Mouse (Mus musculus) myocyte (in vitro differentiated cells): ENCODE measurements at regions not wholly inside any gene's neighbourhood (a gene's known extent, or its start where the extent isn't known, plus 50 kb on each side); places are given as distances from the start of the nearest gene placed in this dataset.

Source experiments
- CEBPB ChIP-seq: IDR thresholded peaks from 2 replicates; pipeline ENCODE4 v1.6.1; 2011; ENCODE audit warnings: mild to moderate bottlenecking, moderate library complexity; ENCODE audit not compliant: poor library complexity, insufficient read depth, severe bottlenecking
- E2F4 ChIP-seq: IDR thresholded peaks from one replicate; pipeline ENCODE4 v1.6.1; 2011; ENCODE audit warnings: mild to moderate bottlenecking, control low read depth, moderate library complexity; ENCODE audit not compliant: insufficient read depth
- MAX ChIP-seq: IDR thresholded peaks from one replicate; pipeline ENCODE4 v1.6.1; 2011; ENCODE audit warnings: low read depth, mild to moderate bottlenecking, control low read depth
- MYOG ChIP-seq, 3 experiments: IDR thresholded peaks; one replicate each; pipeline ENCODE4 v1.6.1; 2011; ENCODE audit warnings: control low read depth in 2 of 3, low read depth in 2 of 3, mild to moderate bottlenecking in 2 of 3; ENCODE audit not compliant: insufficient read length in 2 of 3, control insufficient read depth in 1 of 3, insufficient read depth in 1 of 3
- POLR2A ChIP-seq: IDR thresholded peaks from one replicate; pipeline ENCODE4 v1.6.1; 2011; ENCODE audit warnings: low read depth, mild to moderate bottlenecking, control low read depth, moderate library complexity; ENCODE audit not compliant: insufficient read length
- POLR2AphosphoS2 ChIP-seq: IDR thresholded peaks from one replicate; pipeline ENCODE4 v1.6.1; 2011; ENCODE audit warnings: low read depth, control low read depth; ENCODE audit not compliant: insufficient read length
- TCF12 ChIP-seq: IDR thresholded peaks from one replicate; pipeline ENCODE4 v1.6.1; 2011; ENCODE audit warnings: mild to moderate bottlenecking, control low read depth; ENCODE audit not compliant: poor library complexity, insufficient read depth, severe bottlenecking
- TCF3 ChIP-seq: IDR thresholded peaks from one replicate; pipeline ENCODE4 v1.6.1; 2011; ENCODE audit warnings: low read depth, control low read depth; ENCODE audit not compliant: insufficient read length
- USF1 ChIP-seq: IDR thresholded peaks from one replicate; pipeline ENCODE4 v1.6.1; 2011; ENCODE audit warnings: low read depth, mild to moderate bottlenecking, control low read depth, moderate library complexity

GRCm38 (mm10) chr13:39411471-39412251 is 451.0 kb upstream of the Slc35b3 start:
- TF ChIP-seq POLR2A (no peak), TCF12 (no peak), E2F4 (no peak), TCF3 (no peak), POLR2AphosphoS2 (no peak), MYOG (IDR thresholded peaks at IDR 0.05; ENCODE audit: control insufficient read depth in 1 of 3, insufficient read depth in 1 of 3, insufficient read length in 2 of 3, low read depth in 2 of 3) (no peak), USF1 (no peak), MAX (no peak), CEBPB (no peak)
